Mouse (Mus musculus) liver, embryonic 11.5 days (tissue): ENCODE results near the gene Pusl1. TPM values are rescaled to one million over a fixed set of nuclear protein-coding genes. Genes with fewer than 3 reads are reported as not detected.

Experiments
- microRNA-seq: library from miRNA; unstranded; fragments of <30 nt; microRNA quantifications from one replicate; pipeline ENCODE4, GENCODE M21; 2017; ENCODE audit warnings: borderline number of aligned reads
- polyA plus RNA-seq: library from polyadenylated mRNA; unstranded; fragments of >200 nt; fragmentation: Nextera tagmentation; extraction: Ambion mirVana; gene quantifications from 2 replicates; pipeline ENCODE4 v1.2.1, GENCODE M21; 2014

The Pusl1 gene
- polyA plus RNA-seq, 1 experiment from 2014 or later: 49.1 TPM

Small RNAs within 50 kb of the gene (microRNA-seq; reads per million reads assigned to microRNA genes)
- gene Gm22991: not detected

Other genes starting within 250 kb of the Pusl1 start
- gene Gm10563, start 246.4 kb downstream of the Pusl1 start, polyA plus RNA-seq: not detected in 2 replicates
- 13.6 and 13.7 TPM in 2 replicates for gene Mmp23, start 238.4 kb downstream of the Pusl1 start, polyA plus RNA-seq
- gene Mib2, start 222.6 kb downstream of the Pusl1 start, polyA plus RNA-seq: 10.4 and 12.2 TPM in 2 replicates
- 0.86 and 1.4 TPM in 2 replicates for gene Fndc10, start 197.4 kb downstream of the Pusl1 start, polyA plus RNA-seq
- gene Ssu72, start 187.0 kb downstream of the Pusl1 start, polyA plus RNA-seq: 122 and 125 TPM in 2 replicates
- 0.69 and 0.70 TPM in 2 replicates for gene Tmem240, start 157.0 kb downstream of the Pusl1 start, polyA plus RNA-seq
- 156 and 161 TPM in 2 replicates for gene Atad3a, start 130.7 kb downstream of the Pusl1 start, polyA plus RNA-seq
- gene Vwa1, start 117.1 kb downstream of the Pusl1 start, polyA plus RNA-seq: 1.2 and 1.3 TPM in 2 replicates
- 0.25 and 0.39 TPM in 2 replicates for gene Tmem88b, start 105.9 kb downstream of the Pusl1 start, polyA plus RNA-seq
- gene Ankrd65, start 101.3 kb downstream of the Pusl1 start, polyA plus RNA-seq: not detected in 2 replicates
- 312 and 326 TPM in 2 replicates for gene Mrpl20, start 88.9 kb downstream of the Pusl1 start, polyA plus RNA-seq
- gene Ccnl2, start 79.3 kb downstream of the Pusl1 start, polyA plus RNA-seq: 132 and 140 TPM in 2 replicates
- 199 and 212 TPM in 2 replicates for gene Aurkaip1, start 60.5 kb downstream of the Pusl1 start, polyA plus RNA-seq
- gene Mxra8, start 52.1 kb downstream of the Pusl1 start, polyA plus RNA-seq: 14.9 and 16.6 TPM in 2 replicates
- gene Dvl1, start 44.4 kb downstream of the Pusl1 start, polyA plus RNA-seq: 7.0 and 11.0 TPM in 2 replicates
- gene Tas1r3, start 28.4 kb downstream of the Pusl1 start, polyA plus RNA-seq: 0.22 and 0.26 TPM in 2 replicates
- gene Cptp, start 22.3 kb downstream of the Pusl1 start, polyA plus RNA-seq: 16.4 and 16.9 TPM in 2 replicates
- 79.3 and 86.8 TPM in 2 replicates for gene Ints11, start 22.2 kb downstream of the Pusl1 start, polyA plus RNA-seq
- 16.1 and 17.9 TPM in 2 replicates for gene Acap3, start within 50 bp of the Pusl1 start, polyA plus RNA-seq
- 123 TPM in 2 replicates for gene Ube2j2, start 52.0 kb upstream of the Pusl1 start, polyA plus RNA-seq
- gene C1qtnf12, start 70.5 kb upstream of the Pusl1 start, polyA plus RNA-seq: 56.9 and 59.0 TPM in 2 replicates
- gene B3galt6, start 100.9 kb upstream of the Pusl1 start, polyA plus RNA-seq: 12.1 and 13.0 TPM in 2 replicates
- gene Sdf4, start 101.1 kb upstream of the Pusl1 start, polyA plus RNA-seq: 130 TPM in 2 replicates
- gene Tnfrsf4, start 122.1 kb upstream of the Pusl1 start, polyA plus RNA-seq: 0.85 TPM in 1 of 2 replicates, not detected in the other
- gene Tnfrsf18, start 134.4 kb upstream of the Pusl1 start, polyA plus RNA-seq: 0.92 and 1.0 TPM in 2 replicates
- 0.12 and 0.56 TPM in 2 replicates for gene Ttll10, start 167.6 kb upstream of the Pusl1 start, polyA plus RNA-seq
- gene 9430015G10Rik, start 218.2 kb upstream of the Pusl1 start, polyA plus RNA-seq: 34.5 and 39.4 TPM in 2 replicates
- 0.16 and 0.30 TPM in 2 replicates for gene Rnf223, start 238.7 kb upstream of the Pusl1 start, polyA plus RNA-seq